ENCODE assay signal across 10 mouse cellular contexts in genomic region chr2:180359062-180359461, GRCm38 (mm10). TPM values are rescaled to one million over a fixed set of nuclear protein-coding genes. Genes with fewer than 3 reads are reported as not detected.
DNase-seq lines count a peak whose midpoint lies in the region; ATAC-seq lines count a peak whose summit lies in the region.
"Had no signal": no experiment of that assay in that cellular context is flagged by ENCODE, and none has a peak within 500 bp of the region (broad histone marks: within the 10 kb centered on the region; RNA-seq: fewer than 3 reads in every experiment).

No protein-coding gene starts in this region.

- DNase-seq in gastrocnemius, adult 18-20 months (ENCODE audit: low spot score) = peak; percentile 67
- no peak for DNase-seq in gastrocnemius, postnatal 4 days (ENCODE audit: low spot score in 2 of 2)
- peak; percentile 23 to 43 for DNase-seq in heart, adult 9 months (ENCODE audit: low spot score in 2 of 2)
- DNase-seq in skeletal muscle tissue, adult 2 months (ENCODE audit: low read depth, low spot score) = peak; percentile 76
- no peak for DNase-seq in spleen, adult 12 weeks (ENCODE audit: low spot score)
- no peak for DNase-seq in thymus, postnatal 36 days

- no peaks in the 10 kb centered on the region for H3K36me3 ChIP-seq in neural tube, embryonic 13.5 days
- H3K36me3 ChIP-seq in neural tube, embryonic 15.5 days = no peaks in the 10 kb centered on the region
- H3K36me3 ChIP-seq: limb, embryonic 15.5 days had no signal

- WGBS in neural tube, embryonic 13.5 days = 13% methylated on average over 4 of the region's 4 CpGs
- 16% methylated on average over 4 of the region's 4 CpGs for WGBS in neural tube, embryonic 15.5 days

- H3K4me1 ChIP-seq in neural tube, embryonic 13.5 days (replicated peaks) = no peaks in the 10 kb centered on the region
- H3K4me1 ChIP-seq in neural tube, embryonic 15.5 days = no peaks in the 10 kb centered on the region
- H3K4me1 ChIP-seq: limb, embryonic 15.5 days had no signal

- ATAC-seq in neural tube, embryonic 13.5 days (ENCODE audit: low read depth) = 0 out of 2 replicates have a peak, but pooled peaks have one; percentile 36
- no peak for ATAC-seq in neural tube, embryonic 15.5 days (ENCODE audit: low FRiP score)

- no peaks in the 10 kb centered on the region for H3K9me3 ChIP-seq in neural tube, embryonic 13.5 days
- no peaks in the 10 kb centered on the region for H3K9me3 ChIP-seq in neural tube, embryonic 15.5 days (replicated peaks)
- H3K9me3 ChIP-seq: limb, embryonic 15.5 days had no signal

- H3K4me2 ChIP-seq in neural tube, embryonic 13.5 days = no peak overlapping the region
- H3K4me2 ChIP-seq in neural tube, embryonic 15.5 days = no peak overlapping the region
- H3K4me2 ChIP-seq: limb, embryonic 15.5 days had no signal

- H3K4me3 ChIP-seq in neural tube, embryonic 13.5 days = no peak overlapping the region
- H3K4me3 ChIP-seq in neural tube, embryonic 15.5 days (replicated peaks) = no peak overlapping the region
- H3K4me3 ChIP-seq: limb, embryonic 15.5 days had no signal

- no peak overlapping the region for H3K27ac ChIP-seq in neural tube, embryonic 13.5 days (replicated peaks)
- no peak overlapping the region for H3K27ac ChIP-seq in neural tube, embryonic 15.5 days (replicated peaks)
- H3K27ac ChIP-seq: limb, embryonic 15.5 days had no signal

- H3K9ac ChIP-seq in neural tube, embryonic 13.5 days = no peak overlapping the region
- no peak overlapping the region for H3K9ac ChIP-seq in neural tube, embryonic 15.5 days (replicated peaks)
- H3K9ac ChIP-seq: limb, embryonic 15.5 days had no signal

- H3K27me3 ChIP-seq in neural tube, embryonic 13.5 days = no peaks in the 10 kb centered on the region; the same call in 1 of the 2 replicates
- H3K27me3 ChIP-seq in neural tube, embryonic 15.5 days (replicated peaks) = no peaks in the 10 kb centered on the region

RNA-seq across cellular contexts. Expression of gene Gata5, which starts 24.6 kb away (rescaled TPM):
- not detected for total RNA-seq in gastrocnemius, adult 18-20 months (2021)
- total RNA-seq in gastrocnemius, postnatal 4 days (2021) = under 1 TPM in 1 of 2 experiments, not detected in 1; 0.08 TPM
- polyA plus RNA-seq in neural tube, embryonic 13.5 days (2015; fragmentation: Nextera tagmentation; extraction: Ambion mirVana) = 0.10 TPM in 1 of 2 replicates, not detected in the other
- polyA plus RNA-seq in neural tube, embryonic 15.5 days (2015; fragmentation: Nextera tagmentation; extraction: Ambion mirVana) = 0.04 and 0.14 TPM in 2 replicates
- polyA plus RNA-seq: limb, embryonic 15.5 days; thymus, postnatal 0 days had no signal

Comparison
In these comparisons a context has a peak if more than half of its experiments do, and no peak if none do; other contexts are left out.
1. DNase-seq: peak in gastrocnemius, adult 18-20 months (single experiment), heart, adult 9 months (2 of 2) and skeletal muscle tissue, adult 2 months (single experiment); none in gastrocnemius, postnatal 4 days (0 of 2), spleen, adult 12 weeks (single experiment) and thymus, postnatal 36 days (0 of 2).